Mouse (Mus musculus) kidney, postnatal 10 days (tissue): ENCODE measurements around the gene Amdhd2.
"Not testable (repeated sequence)": the region's sequence is repeated elsewhere in the genome, so short reads cannot be mapped to it uniquely, and the experiment has no call there.

Experiments
- DNase-seq: peaks from one replicate; pipeline ENCODE4 v3.0.0; 2021; ENCODE audit warnings: mixed read lengths

Gene Amdhd2

GRCm38 (mm10) chr17:24155742-24156141 lies 7.8 kb downstream of the Amdhd2 start:
- no peak for DNase-seq

GRCm38 (mm10) chr17:24154463-24154862 lies 9.1 kb downstream of the Amdhd2 start:
- peak; percentile 78 for DNase-seq

- peak; percentile 90 for DNase-seq
Observed at GRCm38 (mm10) chr17:24151890-24152563, 11.5 kb downstream of the Amdhd2 start.

GRCm38 (mm10) chr17:24151382-24151781 lies 12.2 kb downstream of the Amdhd2 start:
- no peak for DNase-seq

GRCm38 (mm10) chr17:24150824-24151223 lies 12.7 kb downstream of the Amdhd2 start, which contains the start of gene Pdpk1:
Gene Pdpk1, minus strand, starts transcription at chr17:24150924.
- DNase-seq = no peak

- DNase-seq = no peak
Observed at GRCm38 (mm10) chr17:24149421-24149820, 14.1 kb downstream of the Amdhd2 start.

GRCm38 (mm10) chr17:24142897-24143296 lies 20.7 kb downstream of the Amdhd2 start:
- no peak for DNase-seq

GRCm38 (mm10) chr17:24141425-24141920 lies 22.1 kb downstream of the Amdhd2 start:
- DNase-seq = peak; percentile 98

GRCm38 (mm10) chr17:24140845-24141424 lies 22.6 kb downstream of the Amdhd2 start:
- peak; percentile 61 for DNase-seq

- no peak for DNase-seq
Observed at GRCm38 (mm10) chr17:24139968-24140367, 23.6 kb downstream of the Amdhd2 start.

GRCm38 (mm10) chr17:24139256-24139655 lies 24.3 kb downstream of the Amdhd2 start:
- DNase-seq = no peak

- DNase-seq = no peak
Observed at GRCm38 (mm10) chr17:24137226-24137880, 26.2 kb downstream of the Amdhd2 start.

- DNase-seq = no peak
Observed at GRCm38 (mm10) chr17:24134062-24134461, 29.5 kb downstream of the Amdhd2 start.

- not testable (repeated sequence) for DNase-seq
Observed at GRCm38 (mm10) chr17:24132919-24133318, 30.6 kb downstream of the Amdhd2 start.

- DNase-seq = no peak
Observed at GRCm38 (mm10) chr17:24131570-24131969, 32.0 kb downstream of the Amdhd2 start.

- DNase-seq = not testable (repeated sequence)
Observed at GRCm38 (mm10) chr17:24129246-24129645, 34.3 kb downstream of the Amdhd2 start.

- DNase-seq = no peak
Observed at GRCm38 (mm10) chr17:24127592-24127991, 36.0 kb downstream of the Amdhd2 start.

GRCm38 (mm10) chr17:24126801-24127200 lies 36.8 kb downstream of the Amdhd2 start:
- no peak for DNase-seq

- no peak for DNase-seq
Observed at GRCm38 (mm10) chr17:24119446-24119845, 44.1 kb downstream of the Amdhd2 start.

GRCm38 (mm10) chr17:24113031-24113430 lies 50.5 kb downstream of the Amdhd2 start:
- no peak for DNase-seq

GRCm38 (mm10) chr17:24111256-24111655 lies 52.3 kb downstream of the Amdhd2 start:
- no peak for DNase-seq

GRCm38 (mm10) chr17:24108896-24109295 lies 54.7 kb downstream of the Amdhd2 start:
- no peak for DNase-seq
